Mouse (Mus musculus) adrenal gland, postnatal 14 days (tissue): ENCODE measurements at regions not wholly inside any gene's neighbourhood (a gene's known extent, or its start where the extent isn't known, plus 50 kb on each side); places are given as distances from the start of the nearest gene placed in this dataset.

Experiments
- DNase-seq: peaks from one replicate; pipeline ENCODE4 v3.0.0; 2021; ENCODE audit warnings: mixed read lengths

DNA sequence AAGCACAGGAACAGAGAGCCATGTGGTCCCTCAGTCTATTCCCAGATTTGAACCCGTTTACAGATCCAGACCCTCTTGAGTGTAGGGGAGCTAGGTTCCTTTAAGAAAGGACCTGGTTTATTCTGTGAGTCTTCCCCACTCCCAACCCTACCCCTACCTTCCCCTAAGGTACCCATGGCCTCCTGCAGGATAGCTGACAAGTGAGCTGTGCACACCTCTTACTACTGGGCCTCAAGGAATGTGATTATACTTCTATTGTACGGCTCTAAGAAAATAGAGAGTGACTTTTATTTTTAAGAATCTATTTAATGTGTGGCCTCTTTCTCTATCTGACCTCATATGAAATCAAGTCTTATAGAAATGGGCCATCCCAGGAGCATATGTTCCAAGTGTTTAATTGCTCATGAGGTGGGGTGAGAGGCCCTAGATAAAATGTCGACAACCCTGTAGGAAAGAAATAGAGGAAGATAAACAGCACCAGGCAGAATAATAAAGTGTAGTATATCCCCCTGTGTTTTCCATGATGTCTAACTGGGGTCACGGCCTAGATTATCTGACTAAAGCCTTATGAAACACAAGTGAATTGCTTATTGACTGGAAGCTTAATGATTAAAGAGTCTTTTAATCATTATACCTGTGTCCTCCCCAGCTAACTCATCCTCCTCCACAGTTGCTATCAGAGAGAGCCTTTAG, 145.7 kb upstream of the Cdh5 start:
- no peak for DNase-seq

DNA sequence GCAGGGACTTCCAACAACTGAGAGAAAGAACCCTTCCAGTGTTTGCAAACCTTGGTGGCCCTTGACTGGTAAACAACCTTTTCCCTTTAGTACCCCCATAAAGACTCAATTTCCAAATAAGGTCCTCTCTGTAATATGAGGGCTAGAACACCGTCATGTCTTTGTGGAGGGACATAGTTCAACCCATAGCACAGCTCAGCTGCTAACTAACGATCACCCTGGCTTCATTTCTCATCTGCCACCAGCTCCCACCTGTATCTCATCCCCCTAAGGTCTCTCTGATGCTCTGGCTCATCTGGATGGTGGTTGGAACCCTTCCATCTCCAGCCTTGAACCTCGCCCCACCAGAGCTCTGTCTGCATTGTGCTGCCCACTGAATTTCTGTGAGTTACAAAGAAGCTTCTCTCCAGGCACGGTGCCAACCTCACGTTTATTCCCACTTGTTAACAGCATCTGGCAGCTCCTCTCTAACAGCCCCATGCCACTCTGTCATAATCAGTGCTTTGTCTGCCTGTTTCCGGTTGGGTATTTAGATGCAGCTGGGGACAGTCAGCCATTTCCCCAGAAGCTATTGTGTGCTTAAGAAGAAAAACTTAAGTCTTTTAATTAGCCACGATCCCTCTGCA, 137.0 kb upstream of the Cdh5 start:
- peak; percentile 42 for DNase-seq

DNA sequence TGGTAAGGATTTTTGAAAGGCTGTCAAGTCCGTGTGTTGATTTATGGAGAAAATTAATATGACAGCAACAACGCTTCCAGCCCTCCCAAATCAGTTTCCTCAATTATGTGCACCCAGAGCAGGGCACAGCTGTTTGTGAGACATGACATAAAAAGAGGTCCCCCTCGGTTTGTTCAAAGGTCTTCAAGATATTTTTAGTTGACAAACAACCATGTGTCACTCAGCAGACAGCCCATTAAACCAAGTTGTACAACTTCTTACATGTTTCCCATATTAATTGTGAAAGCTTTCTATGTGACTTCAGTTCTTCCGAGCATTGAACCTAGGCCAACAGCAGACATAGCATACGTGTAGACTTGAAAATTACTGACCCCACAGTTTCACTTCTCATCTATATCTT, 131.5 kb upstream of the Cdh5 start:
- DNase-seq = no peak

GRCm38 (mm10) chr8:103970511-103970910, 130.9 kb upstream of the Cdh5 start:
- no peak for DNase-seq

GRCm38 (mm10) chr8:103970966-103971365, 130.5 kb upstream of the Cdh5 start:
- no peak for DNase-seq

DNA sequence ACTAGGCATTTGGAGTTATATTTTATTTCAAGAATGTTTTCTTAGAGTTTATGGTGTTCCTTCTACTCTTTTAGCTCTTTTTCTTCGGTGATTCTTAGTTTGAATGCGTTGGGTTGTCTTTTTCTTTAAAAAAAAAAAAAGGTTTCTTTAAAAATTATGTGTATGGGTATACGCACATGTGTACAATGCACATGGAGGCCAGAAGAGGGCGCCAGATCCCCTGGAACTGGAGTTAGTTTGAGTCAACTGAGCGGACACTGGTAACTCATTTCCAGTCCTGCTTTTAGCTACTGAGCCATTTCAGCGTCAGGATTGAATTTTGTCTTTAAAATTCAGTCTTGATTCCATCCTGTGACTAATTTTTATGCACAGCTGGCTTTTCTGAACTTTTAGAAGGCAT, 124.9 kb upstream of the Cdh5 start:
- no peak for DNase-seq

- no peak for DNase-seq
These were observed 122.5 kb upstream of the Cdh5 start for GRCm38 (mm10) chr8:103978948-103979347.

DNA sequence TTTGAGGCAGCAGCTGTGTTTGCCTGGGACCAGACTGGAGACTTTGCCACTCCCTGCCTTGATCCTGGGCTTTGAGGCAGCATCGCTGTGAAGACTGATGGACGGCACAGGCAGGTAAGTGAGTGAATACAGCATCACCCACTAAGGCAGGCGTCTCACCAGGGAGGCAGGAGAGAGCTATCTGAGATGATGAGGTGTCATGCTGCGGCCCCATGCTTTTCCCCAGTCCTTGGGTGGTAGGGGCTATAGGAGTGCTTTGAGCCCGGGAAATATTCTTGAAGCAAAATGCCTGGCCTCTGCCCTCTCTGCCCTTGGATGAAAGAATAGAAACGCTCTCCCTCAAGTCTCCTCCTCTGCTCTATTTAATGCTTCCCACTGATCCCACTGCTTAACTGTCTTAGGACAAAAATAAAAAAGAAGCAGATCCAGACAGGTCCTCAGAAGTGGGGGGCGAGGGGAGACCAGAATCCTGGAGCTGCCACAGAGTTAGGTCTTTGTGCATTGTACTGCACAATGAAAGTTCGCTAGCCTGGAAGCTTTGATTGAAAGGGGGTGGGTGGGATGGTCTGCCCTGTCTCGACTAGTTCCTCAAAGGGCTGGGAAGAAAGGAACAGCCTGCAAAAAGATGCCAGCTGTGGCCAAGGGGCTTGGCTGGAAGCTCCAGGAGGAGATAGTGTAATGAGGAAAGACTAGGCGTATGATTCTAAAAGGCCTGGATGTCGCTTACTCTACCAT, 117.4 kb upstream of the Cdh5 start:
- no peak for DNase-seq

- no peak for DNase-seq
These were observed 115.8 kb upstream of the Cdh5 start for GRCm38 (mm10) chr8:103985640-103986039.

- no peak for DNase-seq
These were observed 107.5 kb upstream of the Cdh5 start for GRCm38 (mm10) chr8:103993897-103994296.

DNA sequence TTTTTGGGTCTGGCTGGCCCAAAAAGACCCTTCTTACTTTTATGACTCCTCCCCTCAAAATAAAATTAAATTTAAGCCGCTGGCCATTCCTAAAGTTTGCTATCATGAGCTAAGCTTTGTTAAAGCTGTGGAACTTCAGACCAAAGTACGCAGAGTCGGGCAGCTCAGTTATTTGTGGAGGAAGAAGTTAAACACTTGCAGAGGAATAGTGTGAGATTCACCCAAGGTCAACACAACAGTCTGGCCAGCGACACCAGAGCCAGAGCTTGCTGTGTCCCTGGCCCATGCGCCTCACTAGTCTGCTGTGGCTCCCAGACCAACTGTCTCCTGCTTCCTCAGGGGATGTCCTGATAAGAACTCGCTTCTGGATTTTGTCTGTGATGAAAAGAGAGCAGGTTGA, 103.3 kb upstream of the Cdh5 start:
- DNase-seq = no peak

DNA sequence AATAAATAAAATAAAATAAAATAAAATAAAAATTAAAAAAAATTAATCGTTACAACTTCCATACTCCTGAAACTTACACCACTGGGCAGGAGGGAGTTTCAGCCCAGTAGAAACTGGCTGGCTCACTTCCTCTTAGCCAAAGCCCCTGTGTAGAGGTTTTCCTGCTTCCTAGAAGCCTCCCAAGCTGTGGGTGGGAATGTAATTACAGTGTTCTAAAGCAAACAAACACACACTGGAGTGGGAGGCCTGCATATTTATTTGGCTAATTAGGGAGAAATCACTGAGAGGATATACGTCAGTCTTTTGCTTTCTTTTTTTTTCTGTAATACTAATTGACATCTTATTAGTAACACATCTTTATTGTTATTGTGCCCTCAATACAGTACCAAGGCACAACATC, 94.2 kb upstream of the Cdh5 start:
- no peak for DNase-seq

DNA sequence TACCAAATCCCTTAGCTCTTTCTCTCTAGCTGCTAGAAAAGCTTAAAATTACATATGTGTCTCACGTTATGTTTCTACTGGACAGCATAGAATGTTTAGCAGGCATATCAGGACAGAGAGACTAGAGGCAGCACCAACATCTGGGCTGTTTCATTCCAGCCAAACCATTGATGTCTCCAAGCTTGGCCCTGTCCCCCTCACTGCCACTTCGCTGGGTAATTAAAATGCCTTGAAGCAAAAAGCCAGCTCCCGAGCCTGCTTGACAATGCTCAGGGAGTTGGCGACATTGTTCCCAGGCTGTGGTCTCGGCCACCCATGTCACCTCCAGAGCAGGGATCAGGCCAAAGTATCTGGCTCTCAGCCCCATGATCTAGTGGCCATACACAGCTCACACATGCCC, 92.7 kb upstream of the Cdh5 start:
- no peak for DNase-seq

DNA sequence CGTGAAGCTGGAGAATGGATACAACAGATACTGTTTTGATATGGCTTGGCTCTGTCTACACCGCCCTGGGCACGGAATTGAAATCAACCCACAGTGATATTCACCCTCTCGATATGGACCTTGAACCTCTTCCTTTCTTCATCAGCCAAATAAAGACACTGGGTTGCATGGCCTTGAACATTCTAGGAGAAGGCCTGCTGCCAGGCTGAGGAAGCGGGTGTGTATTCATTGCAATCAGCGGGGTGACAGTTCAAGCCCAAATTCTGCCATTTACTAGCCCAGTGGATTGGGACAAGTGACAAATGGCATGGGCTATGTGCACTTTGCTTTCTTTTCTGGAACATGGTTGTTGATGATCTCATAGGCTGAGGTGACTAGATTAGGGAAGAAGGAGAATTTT, 92.1 kb upstream of the Cdh5 start:
- peak; percentile 21 for DNase-seq

DNA sequence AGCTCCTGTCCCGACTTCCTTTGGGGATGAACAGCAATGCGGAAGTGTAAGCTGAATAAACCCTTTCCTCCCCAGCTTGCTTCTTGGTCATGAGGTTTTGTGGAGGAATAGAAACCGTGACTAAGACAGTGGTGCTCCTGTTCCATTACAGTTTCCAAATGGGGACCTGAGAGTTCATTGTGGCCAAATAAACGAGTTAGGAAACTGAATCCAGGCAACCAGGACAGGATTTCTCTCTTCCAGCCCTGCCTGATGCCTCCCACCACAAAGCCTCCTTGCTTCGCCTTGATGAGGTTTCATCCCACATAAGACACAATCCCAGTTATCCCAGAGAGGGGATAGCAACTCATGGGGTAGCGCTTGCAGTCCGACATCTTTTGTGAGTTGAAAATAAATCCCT, 79.2 kb upstream of the Cdh5 start:
- no peak for DNase-seq

DNA sequence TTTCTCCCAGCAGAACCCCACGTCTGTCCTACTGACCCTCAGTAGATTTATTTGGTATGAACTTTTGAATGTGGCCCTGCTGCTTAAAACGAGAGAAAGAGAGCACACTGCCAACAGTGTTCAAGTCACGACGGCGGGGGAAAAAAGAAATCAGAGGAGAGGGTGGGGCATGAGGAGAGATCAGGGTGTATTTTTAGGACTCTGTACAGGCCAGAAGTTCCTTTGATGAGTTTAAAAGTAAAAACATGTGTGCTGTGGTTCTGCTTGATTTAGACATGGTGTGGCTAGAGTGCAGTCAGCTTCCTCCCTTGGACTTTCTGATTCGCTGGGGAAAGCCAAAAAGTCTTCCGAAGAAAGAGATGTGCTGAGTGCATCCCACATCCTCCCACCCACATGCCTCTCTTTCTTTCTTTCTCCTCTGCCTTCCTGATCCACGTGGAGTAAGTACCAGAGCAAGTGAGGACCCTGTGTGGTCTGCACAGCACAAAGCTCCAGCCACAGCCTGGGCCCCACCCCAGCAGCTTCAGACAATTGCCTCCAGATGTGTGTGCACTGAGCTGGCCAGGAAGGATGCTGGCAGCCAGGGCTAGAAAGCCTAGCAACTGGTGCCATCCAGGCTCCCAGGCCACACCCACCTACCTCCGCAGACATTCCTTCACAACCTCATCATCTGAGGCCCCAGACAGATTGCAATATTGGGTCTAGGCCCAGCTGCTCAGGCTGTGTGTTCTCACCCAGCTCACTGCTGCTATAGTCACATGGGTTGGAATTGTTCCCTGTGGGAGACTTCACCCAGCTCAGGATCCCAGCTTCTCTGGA, 78.5 kb upstream of the Cdh5 start:
- no peak for DNase-seq

GRCm38 (mm10) chr8:104027161-104027821, 74.1 kb upstream of the Cdh5 start:
- peak; percentile 74 for DNase-seq

DNA sequence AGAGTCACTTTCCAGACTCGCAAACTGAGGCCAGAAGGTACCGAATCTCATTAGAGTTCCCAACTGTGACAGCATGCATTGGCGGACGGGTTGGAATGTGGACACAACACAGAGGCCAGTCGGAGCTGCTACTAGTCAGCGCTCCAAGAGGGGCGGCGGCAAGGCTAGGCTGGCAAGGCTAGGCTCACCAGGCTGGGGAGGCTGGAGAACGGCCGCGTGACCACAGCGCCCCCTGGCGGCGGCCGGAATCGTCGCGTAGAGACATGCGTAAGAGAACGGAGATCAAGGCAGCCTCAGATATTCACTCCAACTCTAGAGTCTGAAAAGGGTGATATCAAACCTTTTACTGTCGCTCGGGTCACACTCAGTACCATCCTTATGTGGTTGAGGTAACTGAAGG, 72.8 kb upstream of the Cdh5 start:
- peak; percentile 91 for DNase-seq

GRCm38 (mm10) chr8:104032179-104032578, 69.2 kb upstream of the Cdh5 start:
- DNase-seq = no peak

GRCm38 (mm10) chr8:104033148-104033547, 68.3 kb upstream of the Cdh5 start:
- DNase-seq = no peak

GRCm38 (mm10) chr8:104034286-104034685, 67.1 kb upstream of the Cdh5 start:
- DNase-seq = no peak
